Mouse (Mus musculus) G1E (cell line): ENCODE results near the gene Fbxo41.

Experiments
- CTCF ChIP-seq: IDR thresholded peaks from 2 replicates; pipeline ENCODE4 v1.5.1; 2012; ENCODE audit warnings: low read depth, low read length, inconsistent platforms, mixed read lengths
- GATA1 ChIP-seq: IDR thresholded peaks from 2 replicates; pipeline ENCODE4 v1.6.1; 2012; ENCODE audit warnings: borderline replicate concordance, low read length, inconsistent platforms, mixed read lengths
- GATA2 ChIP-seq: IDR thresholded peaks from 2 replicates; pipeline ENCODE4 v1.6.1; 2012; ENCODE audit warnings: low read depth, low read length, inconsistent platforms, borderline replicate concordance
- POLR2AphosphoS5 ChIP-seq: IDR thresholded peaks from 2 replicates; pipeline ENCODE4 v1.6.1; 2012; ENCODE audit warnings: low read depth, low read length, inconsistent platforms; ENCODE audit not compliant: insufficient replicate concordance
- TAL1 ChIP-seq: conservative IDR thresholded peaks from 2 replicates; pipeline ENCODE4 v1.6.1; 2012; ENCODE audit warnings: low read depth, low read length, inconsistent platforms, mixed read lengths

DNA sequence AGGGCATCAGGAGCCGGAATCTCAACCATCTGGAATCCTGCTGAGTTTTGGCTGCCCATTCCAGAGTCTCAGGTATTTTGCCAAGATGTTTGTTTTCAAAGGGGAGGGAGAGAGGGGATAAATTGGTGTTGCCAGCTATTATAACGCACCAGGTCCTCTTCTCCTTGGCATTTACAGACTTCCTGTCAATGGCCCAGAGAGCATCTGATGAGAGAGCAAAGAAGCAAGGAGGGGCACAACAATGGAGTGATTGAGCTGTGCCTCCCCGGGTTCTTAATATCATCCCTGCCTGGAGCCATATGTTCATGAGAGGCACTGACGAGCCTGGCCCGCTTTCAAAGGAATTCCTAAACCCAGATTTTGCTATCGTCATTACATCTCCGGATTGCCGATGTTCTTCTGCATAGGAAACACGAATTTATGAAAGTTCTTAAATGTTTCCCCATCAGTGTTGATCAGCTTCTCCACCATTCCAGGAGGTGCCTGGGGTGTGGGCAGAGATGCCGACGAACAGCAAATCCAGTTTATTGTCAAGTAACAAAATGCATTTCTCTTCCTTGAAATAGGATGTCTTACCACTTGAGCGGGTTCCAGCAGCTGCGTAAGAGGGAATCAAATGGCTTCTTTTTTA lies 41.6 kb upstream of the Fbxo41 start:
- no peak for TF ChIP-seq TAL1
- TF ChIP-seq GATA1: no peak
- no peak for TF ChIP-seq POLR2AphosphoS5
- TF ChIP-seq CTCF: no peak
- TF ChIP-seq GATA2: no peak
